Mouse (Mus musculus): ENCODE data around the gene Eva1b. TPM values are rescaled to one million over a fixed set of nuclear protein-coding genes. Genes with fewer than 3 reads are reported as not detected.
"Not testable (repeated sequence)": the region's sequence is repeated elsewhere in the genome, so short reads cannot be mapped to it uniquely, and the experiment has no call there.

Gene Eva1b
- polyA plus RNA-seq, 1 experiment: 9.0 TPM

DNA sequence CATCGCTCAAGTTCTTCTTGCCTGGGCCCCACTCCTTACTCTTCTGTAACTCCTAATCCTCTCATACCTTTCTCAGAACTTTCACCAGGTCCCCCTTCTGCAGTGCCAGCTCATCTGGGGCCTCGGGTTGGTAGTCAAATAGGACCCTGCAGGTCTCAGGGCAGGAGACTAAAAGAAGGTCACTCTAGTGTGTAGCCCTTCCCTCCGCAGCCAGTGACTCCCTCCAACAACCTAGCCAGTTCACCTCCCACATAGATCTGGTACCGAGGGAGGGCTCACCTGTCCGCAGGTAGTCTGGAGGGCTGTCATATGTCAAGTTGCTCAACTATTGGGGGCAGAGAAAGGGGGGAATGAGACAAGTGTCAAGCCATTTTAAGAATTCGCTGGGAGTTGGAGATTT lies 13.9 kb downstream of the Eva1b start:
- H3K4me3 ChIP-seq (replicated peaks; ENCODE audit: insufficient read depth, low read depth, low read length): no peak overlapping the region
- WGBS: 94% methylated on average over 6 of the region's 6 CpGs
- H3K4me1 ChIP-seq (ENCODE audit: control insufficient read depth, insufficient read depth, low read length): no peaks in the 10 kb centered on the region; the same call in 1 of the 2 replicates
- no peak overlapping the region for H3K27ac ChIP-seq (ENCODE audit: insufficient read depth, low read length)
- TF ChIP-seq POLR2A (IDR thresholded peaks at IDR 0.05; ENCODE audit: borderline replicate concordance, insufficient read depth, low read length) (no peak), CTCF (IDR thresholded peaks at IDR 0.05; ENCODE audit: borderline replicate concordance, insufficient read depth, low read depth, low read length) (no peak)
- no peak for DNase-seq
- no peaks in the 10 kb centered on the region for H3K27me3 ChIP-seq (ENCODE audit: control insufficient read depth, insufficient read depth, low read length)

DNA sequence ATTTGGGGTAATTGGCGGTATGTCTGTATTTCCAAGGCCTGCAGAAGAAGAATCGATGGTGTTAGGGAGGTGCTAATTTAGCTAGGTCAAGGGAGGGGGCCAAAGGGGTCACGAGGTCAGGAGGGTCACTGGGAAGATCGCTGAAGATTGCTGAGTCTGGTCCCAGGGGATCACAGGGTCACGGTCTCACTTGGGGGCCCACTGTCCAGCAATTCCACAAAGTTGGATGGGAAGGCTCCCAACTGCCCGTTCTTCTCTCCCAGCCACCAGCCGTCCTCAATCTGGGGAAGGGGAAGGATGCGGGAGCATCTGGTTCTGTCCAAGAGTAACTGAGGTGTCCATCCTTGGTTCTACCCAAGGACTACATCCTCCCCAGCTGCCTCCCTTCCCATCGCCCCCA lies 14.4 kb downstream of the Eva1b start:
- H3K4me1 ChIP-seq (ENCODE audit: control insufficient read depth, insufficient read depth, low read length): no peaks in the 10 kb centered on the region; the same call in 1 of the 2 replicates
- no peak for DNase-seq
- H3K27ac ChIP-seq (ENCODE audit: insufficient read depth, low read length): no peak overlapping the region
- TF ChIP-seq POLR2A (IDR thresholded peaks at IDR 0.05; ENCODE audit: borderline replicate concordance, insufficient read depth, low read length) (no peak), CTCF (IDR thresholded peaks at IDR 0.05; ENCODE audit: borderline replicate concordance, insufficient read depth, low read depth, low read length) (no peak)
- H3K4me3 ChIP-seq (replicated peaks; ENCODE audit: insufficient read depth, low read depth, low read length): no peak overlapping the region
- WGBS: 72% methylated on average over 9 of the region's 9 CpGs
- no peaks in the 10 kb centered on the region for H3K27me3 ChIP-seq (ENCODE audit: control insufficient read depth, insufficient read depth, low read length)

DNA sequence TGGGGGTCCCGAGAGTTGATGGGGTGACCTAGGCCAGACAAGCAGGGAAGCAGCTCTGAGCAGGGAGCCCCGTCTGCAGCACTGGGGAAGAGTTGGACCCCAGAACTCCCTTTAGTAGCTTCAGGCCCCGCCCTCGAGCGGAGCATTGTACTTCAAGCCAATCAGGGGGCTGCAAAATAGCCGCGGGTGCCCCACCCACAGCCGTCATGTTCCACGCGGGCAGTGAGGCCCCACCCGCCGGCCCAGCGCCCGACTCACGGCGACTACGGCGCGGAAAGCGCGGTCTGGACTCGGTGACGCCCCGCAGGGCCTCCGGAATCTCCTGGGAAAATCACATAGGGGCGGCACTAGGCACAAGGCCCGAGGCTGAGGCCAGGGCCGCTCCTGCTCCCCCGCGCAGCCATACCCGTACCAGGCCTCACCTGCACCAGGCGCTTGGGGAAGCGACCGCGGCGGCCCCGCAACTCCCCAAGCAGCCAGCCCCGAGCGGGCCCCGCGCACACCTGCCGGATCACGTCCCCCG lies 15.1 kb downstream of the Eva1b start:
- H3K4me3 ChIP-seq (replicated peaks; ENCODE audit: insufficient read depth, low read depth, low read length): peak overlapping the region; percentile 71
- DNase-seq: peak; percentile 79 to 83
- peak overlapping the region; percentile 10; the same call in 1 of the 2 replicates for H3K27ac ChIP-seq (ENCODE audit: insufficient read depth, low read length)
- WGBS: under 1% methylated on average over 44 of the region's 44 CpGs
- H3K4me1 ChIP-seq (ENCODE audit: control insufficient read depth, insufficient read depth, low read length): no peaks in the 10 kb centered on the region; the same call in 1 of the 2 replicates
- no peaks in the 10 kb centered on the region for H3K27me3 ChIP-seq (ENCODE audit: control insufficient read depth, insufficient read depth, low read length)
- peak; percentile 21; the same call in 1 of the 2 replicates for TF ChIP-seq POLR2A (IDR thresholded peaks at IDR 0.05; ENCODE audit: borderline replicate concordance, insufficient read depth, low read length)
- TF ChIP-seq CTCF (IDR thresholded peaks at IDR 0.05; ENCODE audit: borderline replicate concordance, insufficient read depth, low read depth, low read length): no peak

DNA sequence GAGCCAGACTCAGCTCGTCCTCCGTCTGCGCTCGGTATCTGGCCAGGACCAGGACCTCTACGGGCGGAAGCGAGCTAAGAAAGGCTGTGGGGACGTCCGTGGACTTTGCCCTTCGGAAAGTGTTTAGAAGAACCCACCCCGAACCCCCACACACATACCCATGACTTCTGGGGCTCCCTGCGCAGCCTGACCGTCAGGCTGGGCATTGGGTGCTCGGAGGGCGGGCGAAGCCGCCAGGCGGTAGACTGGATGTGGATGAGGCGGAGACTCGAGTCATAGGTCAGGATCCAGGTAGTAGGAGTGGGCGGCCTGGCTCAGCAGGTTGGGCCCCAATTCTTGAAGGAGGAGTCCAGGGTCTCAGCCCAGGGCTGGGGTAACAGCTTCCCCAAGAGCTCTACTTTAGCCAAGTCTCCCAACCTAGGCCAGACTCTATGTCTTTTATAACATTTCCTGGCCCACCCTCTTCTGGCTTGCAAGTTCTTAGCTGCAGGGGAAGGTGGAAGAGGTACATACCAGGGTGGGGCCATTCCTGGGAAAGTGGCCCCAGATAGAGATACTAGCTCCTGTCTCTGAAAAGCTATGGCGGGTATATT lies 15.6 kb downstream of the Eva1b start, which contains the start of gene Sh3d21:
Sh3d21 (minus strand) TSS at position 425 of the 593 bp plus-strand sequence.
- Histone ChIP-seq H3K27ac (ENCODE audit: insufficient read depth, low read length) (peak within 1 kb of the TSS; percentile 10; the same call in 1 of the 2 replicates), H3K27me3 (ENCODE audit: control insufficient read depth, insufficient read depth, low read length) (no peaks in the 10 kb centered on the region), H3K4me1 (ENCODE audit: control insufficient read depth, insufficient read depth, low read length) (no peaks in the 10 kb centered on the region; the same call in 1 of the 2 replicates), H3K4me3 (replicated peaks; ENCODE audit: insufficient read depth, low read depth, low read length) (peak within 1 kb of the TSS; percentile 71)
- TF ChIP-seq POLR2A (IDR thresholded peaks at IDR 0.05; ENCODE audit: borderline replicate concordance, insufficient read depth, low read length) (no peak), CTCF (IDR thresholded peaks at IDR 0.05; ENCODE audit: borderline replicate concordance, insufficient read depth, low read depth, low read length) (no peak)
- WGBS: 5% methylated on average over 22 of the region's 22 CpGs
- peak in 1 of 2 experiments; percentile 27 for DNase-seq

DNA sequence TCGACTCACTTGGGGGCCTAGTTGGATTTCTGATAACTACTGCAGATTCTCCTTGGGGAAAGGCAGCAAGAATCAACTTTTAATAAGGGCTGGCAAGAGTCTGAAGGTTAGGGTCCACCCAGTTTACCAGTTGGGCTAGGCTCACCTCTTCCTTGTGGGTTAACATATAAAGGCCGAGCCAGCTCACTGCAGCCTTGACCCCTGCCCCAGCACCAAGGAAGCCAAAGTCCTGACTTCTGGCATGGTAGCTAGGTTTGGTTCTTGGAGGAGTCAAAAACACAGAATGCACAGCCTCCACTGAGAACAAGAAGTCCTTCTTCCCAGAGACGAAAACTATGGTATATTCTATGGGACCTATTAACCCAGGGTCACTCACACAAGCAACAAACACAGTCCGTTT lies 16.1 kb downstream of the Eva1b start:
- Histone ChIP-seq H3K4me3 (replicated peaks; ENCODE audit: insufficient read depth, low read depth, low read length) (no peak overlapping the region), H3K4me1 (ENCODE audit: control insufficient read depth, insufficient read depth, low read length) (no peaks in the 10 kb centered on the region; the same call in 1 of the 2 replicates), H3K27ac (ENCODE audit: insufficient read depth, low read length) (no peak overlapping the region), H3K27me3 (ENCODE audit: control insufficient read depth, insufficient read depth, low read length) (no peaks in the 10 kb centered on the region)
- TF ChIP-seq CTCF (IDR thresholded peaks at IDR 0.05; ENCODE audit: borderline replicate concordance, insufficient read depth, low read depth, low read length): no peak
- no peak for TF ChIP-seq POLR2A (IDR thresholded peaks at IDR 0.05; ENCODE audit: borderline replicate concordance, insufficient read depth, low read length)
- 79% methylated on average over 4 of the region's 4 CpGs for WGBS
- DNase-seq: no peak

DNA sequence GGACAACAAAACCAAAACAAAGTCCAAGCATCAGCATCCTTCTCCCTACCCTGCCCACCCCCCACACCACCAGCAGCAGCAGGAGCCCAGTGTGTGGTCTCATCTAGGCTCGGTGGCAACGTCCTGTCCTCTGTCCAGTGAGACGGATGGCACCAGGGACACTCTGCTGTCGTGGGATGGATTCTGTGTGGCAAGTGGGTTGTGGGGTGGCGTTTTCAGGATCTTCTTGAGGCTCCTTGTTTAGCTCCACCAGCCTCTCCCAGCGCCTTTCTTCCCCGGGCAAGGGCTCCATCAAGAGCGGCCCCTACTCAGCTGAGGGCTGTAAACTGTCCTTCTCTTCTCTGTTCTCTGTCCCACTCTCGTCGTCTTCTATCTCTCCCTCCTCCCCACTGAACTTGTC lies 17.5 kb downstream of the Eva1b start:
- H3K4me3 ChIP-seq (replicated peaks; ENCODE audit: insufficient read depth, low read depth, low read length); H3K27me3 ChIP-seq (ENCODE audit: control insufficient read depth, insufficient read depth, low read length); DNase-seq; H3K27ac ChIP-seq (ENCODE audit: insufficient read depth, low read length); H3K4me1 ChIP-seq (ENCODE audit: control insufficient read depth, insufficient read depth, low read length): not testable (repeated sequence)
- 51% methylated on average over 10 of the region's 10 CpGs for WGBS

DNA sequence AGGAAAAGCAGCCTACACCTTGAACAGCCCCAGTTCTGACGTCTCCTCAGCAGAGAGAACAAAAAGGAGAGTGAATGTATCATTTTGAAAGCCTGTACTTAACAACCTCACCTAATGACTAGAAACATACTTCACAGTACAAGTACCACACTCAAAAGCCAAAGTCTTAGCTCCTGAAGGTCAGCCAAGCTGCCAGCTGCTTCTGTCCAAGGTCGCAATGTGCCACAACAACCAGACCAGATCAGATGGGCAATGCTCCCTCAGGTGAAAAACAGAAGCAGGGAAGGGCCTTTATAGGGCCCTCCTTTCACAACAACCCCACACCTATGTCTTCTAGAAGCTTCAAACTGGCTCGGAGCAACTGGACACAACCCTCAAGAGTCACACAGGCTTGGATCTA lies 18.5 kb downstream of the Eva1b start:
- no peaks in the 10 kb centered on the region for H3K27me3 ChIP-seq (ENCODE audit: control insufficient read depth, insufficient read depth, low read length)
- no peak overlapping the region for H3K27ac ChIP-seq (ENCODE audit: insufficient read depth, low read length)
- 61% methylated on average over 3 of the region's 3 CpGs for WGBS
- no peak for TF ChIP-seq CTCF (IDR thresholded peaks at IDR 0.05; ENCODE audit: borderline replicate concordance, insufficient read depth, low read depth, low read length)
- no peak for TF ChIP-seq POLR2A (IDR thresholded peaks at IDR 0.05; ENCODE audit: borderline replicate concordance, insufficient read depth, low read length)
- DNase-seq: no peak
- no peak overlapping the region for H3K4me3 ChIP-seq (replicated peaks; ENCODE audit: insufficient read depth, low read depth, low read length)
- H3K4me1 ChIP-seq (ENCODE audit: control insufficient read depth, insufficient read depth, low read length): no peaks in the 10 kb centered on the region; the same call in 1 of the 2 replicates

DNA sequence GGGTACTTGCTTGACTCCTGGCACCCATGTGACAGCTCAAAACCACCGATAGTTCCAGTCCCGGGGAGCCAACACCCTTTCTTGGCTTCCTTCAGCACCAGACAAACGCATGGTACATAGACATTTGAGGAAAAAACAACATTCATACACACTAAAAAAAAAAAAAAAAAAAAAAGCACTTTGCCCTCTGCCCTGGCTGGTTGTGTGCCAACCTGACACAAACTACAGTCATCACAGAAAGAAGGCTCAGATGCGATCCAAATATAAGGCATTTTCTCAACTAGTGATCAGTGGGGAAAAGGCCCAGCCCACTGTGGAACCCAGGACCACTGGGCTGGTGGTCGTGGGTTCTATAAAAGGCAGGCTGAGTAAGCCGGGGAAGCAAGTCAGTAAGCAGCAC lies 21.3 kb downstream of the Eva1b start:
- TF ChIP-seq POLR2A (IDR thresholded peaks at IDR 0.05; ENCODE audit: borderline replicate concordance, insufficient read depth, low read length) (no peak), CTCF (IDR thresholded peaks at IDR 0.05; ENCODE audit: borderline replicate concordance, insufficient read depth, low read depth, low read length) (no peak)
- peak in 1 of 2 experiments; percentile 3 for DNase-seq
- Histone ChIP-seq H3K4me3 (replicated peaks; ENCODE audit: insufficient read depth, low read depth, low read length) (no peak overlapping the region), H3K27me3 (ENCODE audit: control insufficient read depth, insufficient read depth, low read length) (no peaks in the 10 kb centered on the region), H3K4me1 (ENCODE audit: control insufficient read depth, insufficient read depth, low read length) (no peaks in the 10 kb centered on the region), H3K27ac (ENCODE audit: insufficient read depth, low read length) (no peak overlapping the region)
- WGBS: 78% methylated on average over 6 of the region's 6 CpGs

DNA sequence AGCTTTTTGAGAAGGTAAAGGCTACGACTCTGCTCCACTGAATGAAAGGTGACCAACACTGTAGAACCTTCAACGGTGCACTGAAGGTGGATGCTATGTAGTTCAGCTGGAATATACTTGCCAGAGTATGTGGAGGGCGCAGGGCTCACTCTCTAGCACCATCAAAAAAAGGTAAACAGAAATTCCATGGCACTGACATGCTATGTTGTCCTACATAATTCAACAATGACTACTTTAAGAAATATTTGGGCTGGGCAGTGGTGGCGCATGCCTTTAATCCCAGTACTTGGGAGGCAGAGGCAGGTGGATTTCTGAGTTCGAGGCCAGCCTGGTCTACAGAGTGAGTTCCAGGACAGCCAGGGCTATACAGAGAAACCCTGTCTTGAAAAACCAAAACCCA lies 23.2 kb downstream of the Eva1b start:
- not testable (repeated sequence) for H3K27ac ChIP-seq (ENCODE audit: insufficient read depth, low read length); H3K4me3 ChIP-seq (replicated peaks; ENCODE audit: insufficient read depth, low read depth, low read length); H3K4me1 ChIP-seq (ENCODE audit: control insufficient read depth, insufficient read depth, low read length); H3K27me3 ChIP-seq (ENCODE audit: control insufficient read depth, insufficient read depth, low read length)
- 98% methylated on average over 5 of the region's 5 CpGs for WGBS
- peak in 1 of 2 experiments; percentile 4 for DNase-seq

Data from cerebellum, adult 2 months (tissue).